Mouse (Mus musculus) testis, adult 2 months (tissue): Measurements from ENCODE around the gene Foxp1.

ENCODE experiments used
- CTCF ChIP-seq: fragments of 200-500 bp; IDR thresholded peaks from 2 replicates; pipeline ENCODE4 v1.5.1; 2012; ENCODE audit warnings: low read depth, mild to moderate bottlenecking, inconsistent platforms, low read length, moderate library complexity; ENCODE audit not compliant: control insufficient read depth, insufficient read depth, insufficient replicate concordance
- POLR2A ChIP-seq: fragments of 200-500 bp; IDR thresholded peaks from 2 replicates; pipeline ENCODE4 v1.6.1; 2012; ENCODE audit warnings: low read depth, mild to moderate bottlenecking, inconsistent platforms, low read length, moderate library complexity; ENCODE audit not compliant: control insufficient read depth

GRCm38 (mm10) chr6:99191041-99191635 lies 331.4 kb downstream of the Foxp1 start:
- TF ChIP-seq CTCF (no peak), POLR2A (no peak)
